Mouse (Mus musculus) kidney, postnatal 10 days (tissue): ENCODE results near the gene Neo1.
A peak's percentile ranks its signal among the peaks of the same experiment; 100 is the strongest.

ENCODE experiments used
- DNase-seq: peaks from one replicate; pipeline ENCODE4 v3.0.0; 2021; ENCODE audit warnings: mixed read lengths

The Neo1 gene

DNA sequence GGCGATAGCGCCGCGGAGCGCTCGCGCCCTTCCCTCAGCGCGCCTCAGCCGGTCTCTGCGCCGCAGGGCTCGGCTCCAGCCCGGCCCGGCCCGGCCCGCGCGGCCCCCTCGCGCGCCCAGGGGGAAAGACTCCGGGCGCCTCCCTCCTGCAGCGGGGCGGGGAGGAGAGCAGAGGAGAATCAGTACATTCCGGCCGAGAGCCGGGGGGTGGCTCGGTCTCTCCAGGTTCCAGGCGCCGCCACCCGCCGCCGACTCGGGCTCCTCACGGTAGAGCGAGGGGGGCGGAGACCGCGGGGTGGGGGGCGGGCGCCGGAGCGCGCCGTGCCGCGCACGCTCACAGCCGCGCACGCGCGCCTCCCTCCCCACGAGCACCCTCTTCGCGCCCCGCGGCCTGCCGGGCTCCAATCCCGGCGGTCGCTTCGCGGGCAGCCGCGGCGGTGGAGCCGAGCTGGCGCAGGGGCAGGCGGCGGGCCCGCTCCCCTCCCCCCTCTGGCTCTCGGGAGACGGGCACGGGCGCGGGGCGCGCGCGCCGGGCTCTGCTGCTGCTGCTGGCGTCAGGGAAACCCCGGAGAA lies at the start of gene Neo1:
Neo1 (minus strand) TSS at position 283 of the 573 bp plus-strand sequence.
- peak; percentile 94 for DNase-seq

DNA sequence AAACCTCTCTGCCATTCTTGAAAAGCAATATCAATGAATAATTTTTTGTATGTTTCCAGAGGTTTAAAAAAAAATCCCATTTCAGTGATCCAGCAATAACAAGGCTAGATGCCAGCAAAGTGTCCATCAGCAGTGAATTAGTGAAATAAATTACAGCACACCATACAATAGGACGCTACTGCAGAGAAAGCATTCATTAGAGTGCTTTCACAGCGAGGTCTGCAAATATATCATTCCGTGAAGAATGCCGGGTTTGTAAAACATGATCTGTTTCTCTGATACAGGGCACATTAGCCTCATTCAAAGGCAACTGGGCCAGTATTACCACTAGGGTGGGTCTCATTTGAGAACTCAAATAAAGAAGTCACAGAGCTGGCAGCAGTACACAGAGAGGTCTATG lies 39.4 kb upstream of the Neo1 start:
- DNase-seq, result no peak

DNA sequence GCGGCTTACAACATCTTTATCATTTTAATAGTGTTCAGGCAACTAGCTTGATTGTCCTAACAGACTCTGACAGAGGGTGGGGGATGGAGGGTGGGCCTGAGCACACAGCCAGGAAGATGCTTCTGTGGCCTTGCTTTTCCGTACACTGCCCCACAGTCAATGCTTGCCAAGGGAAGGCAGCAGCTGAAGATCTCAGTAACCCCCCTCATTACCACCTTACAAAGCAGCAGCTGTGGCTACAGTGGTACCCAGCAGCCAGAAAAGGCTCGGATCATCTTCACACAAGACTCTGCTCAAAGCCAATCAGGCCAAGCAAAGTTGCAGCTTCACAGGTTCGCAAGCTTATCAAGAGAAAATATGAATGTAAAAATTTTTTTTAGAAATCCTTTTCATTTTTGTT lies 37.6 kb upstream of the Neo1 start:
- DNase-seq, result no peak

DNA sequence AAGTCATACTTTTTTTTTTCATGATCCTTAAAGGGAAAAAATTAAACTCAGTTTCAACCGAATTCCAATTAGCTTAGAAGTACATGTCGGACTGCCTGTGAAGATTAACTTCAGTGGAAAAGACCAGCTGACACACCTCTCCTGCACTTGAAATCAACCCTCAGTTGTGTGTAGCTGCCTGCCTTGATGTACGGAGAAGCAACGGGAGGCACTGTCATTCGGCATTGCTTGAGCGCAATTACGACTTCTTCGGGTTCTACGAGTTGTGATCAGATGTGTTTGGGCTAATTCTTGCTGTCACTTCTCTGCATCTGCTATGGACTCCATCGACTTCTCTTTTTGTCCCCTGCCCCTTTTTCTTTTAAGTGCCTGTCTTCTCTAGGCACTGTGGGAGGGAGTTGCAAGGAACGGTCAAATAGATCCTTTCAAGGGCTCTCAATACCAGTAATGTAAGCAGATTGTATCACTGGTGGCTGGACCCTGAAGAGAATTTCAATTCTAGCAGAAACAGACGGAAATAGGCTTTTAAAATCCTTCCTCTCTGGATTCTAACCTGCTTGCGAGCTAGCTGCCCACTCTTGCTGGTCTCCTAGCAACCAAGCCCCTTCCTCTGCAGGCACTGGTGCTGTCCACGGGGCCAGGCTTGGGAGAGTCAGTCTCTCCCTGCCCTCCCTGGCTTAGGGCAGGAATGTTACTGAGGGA lies 36.0 kb upstream of the Neo1 start:
- DNase-seq, result no peak

DNA sequence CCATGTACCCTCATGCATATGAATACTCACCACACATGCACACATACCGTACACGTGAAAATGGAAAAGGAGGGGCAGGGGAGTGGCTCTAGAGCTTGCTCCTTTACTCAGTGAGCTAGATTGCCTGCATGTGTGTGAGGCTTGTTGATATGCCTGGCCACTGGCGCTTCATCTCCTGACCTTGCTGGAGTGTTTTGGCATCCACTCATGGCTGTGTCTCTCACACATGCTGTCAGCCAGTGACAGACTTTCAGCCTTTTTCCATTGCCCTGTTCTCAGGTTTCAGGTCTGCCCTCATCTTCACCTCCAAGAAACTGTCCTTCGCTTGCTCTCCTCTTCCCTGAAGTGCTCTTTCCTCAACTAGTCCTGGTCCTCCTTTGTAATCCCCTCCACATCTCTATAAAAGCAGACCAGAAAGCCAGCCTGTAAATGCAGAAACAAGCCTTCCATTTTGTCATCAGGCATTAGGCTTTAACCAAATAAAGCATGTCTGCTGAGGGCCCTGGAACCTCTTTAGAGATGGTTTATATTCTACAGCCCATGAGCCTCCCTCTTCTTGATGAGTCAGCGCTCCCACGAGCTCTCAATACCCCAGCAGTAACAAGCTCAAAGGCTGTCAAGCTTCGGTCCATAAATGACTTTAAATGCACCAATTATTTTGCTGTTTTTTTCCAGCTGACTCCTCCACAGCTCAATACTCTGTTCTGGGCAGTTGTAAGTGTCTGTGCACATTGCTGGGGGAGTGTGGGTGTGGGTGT lies 35.2 kb upstream of the Neo1 start:
- DNase-seq, result no peak

DNA sequence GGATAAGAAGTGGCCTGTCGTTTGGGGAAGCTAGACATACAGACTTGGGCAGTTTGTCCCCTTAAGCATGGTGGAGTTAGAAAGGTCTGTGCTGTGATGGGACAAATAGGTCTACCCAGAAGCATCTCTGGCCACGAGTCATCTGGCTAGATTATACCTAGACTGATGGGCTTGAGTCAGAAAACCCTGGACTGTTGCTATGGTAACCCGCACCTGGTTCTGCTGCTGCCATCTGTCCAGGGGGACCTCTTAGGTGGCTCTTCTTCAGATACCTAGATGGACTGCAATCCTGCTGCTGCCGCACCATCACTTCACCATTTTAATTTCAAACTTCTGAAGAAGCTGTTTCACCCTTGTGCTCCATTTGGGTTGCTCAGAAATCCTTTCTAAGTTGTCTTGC lies 34.0 kb upstream of the Neo1 start:
- DNase-seq, result no peak

DNA sequence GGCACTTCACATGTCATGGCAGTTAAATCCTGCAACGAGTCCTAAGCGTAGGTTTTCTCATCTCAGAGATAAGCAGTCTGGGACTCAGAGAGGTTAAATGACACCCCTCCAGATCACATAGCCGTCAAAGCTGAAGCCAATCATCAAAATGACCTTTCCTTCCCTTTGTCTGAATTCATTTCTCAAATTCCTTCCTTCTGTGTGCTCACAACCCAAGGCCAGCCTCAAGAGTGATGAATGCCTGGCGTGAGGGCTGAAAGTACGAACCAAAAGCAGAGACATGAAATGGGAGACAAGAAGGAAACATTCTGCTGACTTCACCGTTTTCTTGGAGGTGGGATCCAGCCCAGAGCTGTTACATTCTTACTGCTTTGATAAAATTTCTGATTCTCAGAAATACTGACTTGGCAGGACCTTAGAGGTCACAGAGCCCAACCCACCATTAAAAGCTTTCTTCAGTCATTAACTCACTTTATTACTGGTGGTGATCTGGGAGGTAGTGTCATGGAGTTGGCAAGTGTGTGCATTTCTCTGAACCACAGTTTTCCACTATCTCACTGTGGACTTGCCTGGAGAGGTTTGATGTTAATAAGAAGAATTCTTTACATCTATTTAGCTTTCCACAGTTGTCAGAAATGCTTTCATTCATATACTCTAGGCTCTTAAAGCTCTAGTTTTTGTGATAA lies 29.5 kb upstream of the Neo1 start:
- no peak for DNase-seq

DNA sequence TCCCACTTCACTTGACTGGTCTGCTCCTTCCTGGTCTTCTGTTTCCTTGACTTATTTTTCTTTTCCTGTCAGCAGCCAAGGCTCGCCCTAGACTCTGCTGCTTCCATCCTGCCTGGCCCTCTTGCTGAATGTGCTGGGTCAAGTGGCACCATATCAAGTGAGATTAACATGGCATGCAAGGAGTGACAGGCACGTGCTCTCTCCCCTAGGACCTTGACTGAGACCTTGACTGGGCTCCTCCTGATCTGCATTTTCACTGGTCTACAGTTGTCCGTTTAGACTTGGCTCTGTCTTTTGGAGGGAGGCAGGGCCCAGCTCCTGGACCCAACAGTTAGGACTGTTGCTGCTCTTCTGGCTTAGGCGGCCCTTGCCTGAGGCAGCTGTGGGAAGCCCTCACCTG lies 26.2 kb upstream of the Neo1 start:
- DNase-seq, result no peak

DNA sequence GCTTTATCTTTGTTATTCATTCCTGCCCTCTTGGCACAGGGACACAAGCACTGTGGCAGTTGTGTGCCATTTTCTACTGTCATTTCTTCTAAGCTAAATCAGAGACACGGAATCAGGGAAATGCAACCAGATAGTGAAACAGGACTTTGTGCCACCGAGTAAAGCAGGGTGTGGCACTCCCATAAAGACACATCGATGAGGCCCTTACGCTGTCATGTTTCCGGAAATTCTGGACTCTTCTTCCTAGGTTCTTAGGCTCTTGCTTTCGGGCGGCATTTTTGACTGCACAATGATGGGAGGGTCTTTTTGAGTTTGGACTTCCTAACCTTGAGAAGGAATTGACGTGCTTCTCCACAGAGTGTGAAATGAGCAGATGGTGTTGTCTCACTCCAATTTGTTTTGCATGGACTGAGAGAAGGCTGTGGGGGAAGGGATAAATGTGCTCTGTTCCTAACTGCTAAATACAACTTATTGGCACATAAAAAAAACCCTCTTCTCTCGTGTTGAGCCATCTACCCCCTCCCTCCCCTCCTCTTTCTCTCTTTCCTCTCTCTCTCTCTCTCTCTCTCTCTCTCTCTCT lies 23.9 kb upstream of the Neo1 start:
- DNase-seq, result no peak

DNA sequence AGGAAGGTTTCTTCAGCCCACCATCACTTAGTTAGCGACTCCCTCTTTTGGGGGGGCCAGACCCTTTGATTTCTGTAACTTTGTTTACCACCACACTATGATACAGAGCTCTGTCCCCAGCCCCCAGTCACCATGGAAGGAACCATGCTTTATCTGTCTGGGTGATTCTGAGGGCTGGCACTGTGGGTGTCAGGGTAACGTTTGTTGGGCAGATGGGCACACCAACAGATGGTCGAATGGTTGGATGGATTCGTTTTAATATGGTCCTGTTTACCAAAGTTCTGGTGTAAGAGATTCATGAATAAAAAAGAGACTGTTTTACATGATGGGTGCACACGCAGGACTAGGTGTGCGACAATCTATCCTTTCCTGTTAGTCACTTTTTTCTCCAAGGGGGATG lies 22.9 kb upstream of the Neo1 start:
- no peak for DNase-seq

DNA sequence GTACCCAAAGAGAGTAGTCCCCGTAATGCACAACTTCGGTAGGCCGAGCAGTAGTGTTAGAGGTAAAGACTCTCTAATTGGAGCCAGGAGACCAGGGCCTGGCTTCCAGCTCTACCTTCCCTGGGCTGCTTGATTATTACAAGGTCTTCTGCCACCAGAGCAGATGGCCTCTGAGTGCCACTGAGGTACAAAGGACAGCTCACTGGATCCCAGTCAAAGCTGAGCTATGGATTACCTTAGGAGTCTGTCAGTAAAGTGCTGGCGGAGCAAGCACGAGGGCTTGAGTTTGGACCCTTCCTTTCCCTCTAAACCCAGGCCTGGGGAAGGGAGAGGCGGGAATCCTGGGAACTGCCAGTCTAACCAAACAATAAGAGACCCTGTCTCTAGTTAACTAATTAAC lies 21.8 kb upstream of the Neo1 start:
- no peak for DNase-seq

DNA sequence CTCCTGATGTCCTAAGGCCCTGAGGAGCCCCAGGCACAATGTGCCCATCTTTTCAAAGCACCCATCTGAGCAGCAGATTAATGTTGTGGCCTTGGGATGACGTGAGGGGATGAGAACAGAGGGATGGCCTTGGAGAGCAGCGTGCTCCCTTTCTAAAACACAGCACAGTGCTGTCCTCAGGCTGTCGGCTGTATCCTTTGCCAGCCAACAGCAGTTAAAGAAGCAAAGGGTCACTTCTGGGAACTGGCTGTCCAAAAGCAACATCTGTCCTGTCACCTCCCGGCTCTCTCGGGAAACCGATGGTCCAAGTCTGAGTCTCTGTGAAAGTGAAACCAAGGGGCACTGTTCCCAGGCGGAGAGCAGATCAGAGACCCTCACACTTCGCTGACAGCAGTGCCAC lies 20.0 kb upstream of the Neo1 start:
- peak; percentile 13 for DNase-seq

DNA sequence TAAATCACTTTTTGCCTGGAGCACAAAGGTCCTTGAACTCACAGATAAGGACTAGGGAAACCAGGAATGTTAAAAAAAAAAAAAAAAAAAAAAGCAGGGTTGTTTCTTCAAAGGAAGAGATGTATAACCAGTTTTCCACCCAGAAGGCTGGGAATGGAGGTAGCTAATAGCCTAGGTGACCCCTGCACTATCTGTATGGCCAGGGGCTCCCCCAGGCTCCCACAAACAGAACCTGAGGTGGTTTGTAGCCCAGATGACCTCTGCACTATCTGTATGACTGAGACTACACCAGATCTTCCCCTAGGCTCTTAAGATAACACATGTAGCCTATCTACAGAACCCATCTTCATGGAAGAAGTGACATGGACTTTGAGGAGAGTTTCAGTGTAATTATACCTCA lies 5.6 kb upstream of the Neo1 start:
- DNase-seq, result no peak

DNA sequence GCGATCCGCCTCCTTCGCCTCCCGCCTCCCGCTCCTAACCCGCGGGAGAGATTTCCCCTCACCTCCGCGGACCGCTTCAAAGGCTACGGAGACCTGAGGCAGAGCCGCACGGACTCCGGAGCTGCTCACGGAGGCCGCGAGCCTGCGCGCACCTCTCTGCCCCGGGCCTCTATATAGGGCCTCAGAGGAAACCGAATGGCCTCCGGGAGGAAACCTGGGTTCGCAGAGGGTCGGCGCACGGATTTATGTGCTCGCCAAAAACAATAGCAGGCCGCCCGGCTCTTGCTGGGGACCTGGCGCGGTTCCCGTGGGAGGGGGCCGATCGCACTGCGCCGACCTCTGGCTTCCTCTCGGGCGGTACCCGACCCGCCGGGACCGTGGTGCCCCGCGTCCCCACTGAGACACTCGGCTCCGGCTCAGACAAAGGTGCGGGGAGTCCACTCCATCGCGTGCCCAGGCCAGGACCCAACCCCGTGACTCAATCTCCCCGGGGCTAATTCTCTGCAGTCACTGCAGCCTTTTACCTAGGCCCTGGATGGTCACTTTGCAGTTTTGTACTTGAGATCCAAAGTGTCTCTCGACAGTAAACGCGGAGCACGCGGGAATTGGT lies 596 bp upstream of the Neo1 start:
- DNase-seq, result peak; percentile 82

DNA sequence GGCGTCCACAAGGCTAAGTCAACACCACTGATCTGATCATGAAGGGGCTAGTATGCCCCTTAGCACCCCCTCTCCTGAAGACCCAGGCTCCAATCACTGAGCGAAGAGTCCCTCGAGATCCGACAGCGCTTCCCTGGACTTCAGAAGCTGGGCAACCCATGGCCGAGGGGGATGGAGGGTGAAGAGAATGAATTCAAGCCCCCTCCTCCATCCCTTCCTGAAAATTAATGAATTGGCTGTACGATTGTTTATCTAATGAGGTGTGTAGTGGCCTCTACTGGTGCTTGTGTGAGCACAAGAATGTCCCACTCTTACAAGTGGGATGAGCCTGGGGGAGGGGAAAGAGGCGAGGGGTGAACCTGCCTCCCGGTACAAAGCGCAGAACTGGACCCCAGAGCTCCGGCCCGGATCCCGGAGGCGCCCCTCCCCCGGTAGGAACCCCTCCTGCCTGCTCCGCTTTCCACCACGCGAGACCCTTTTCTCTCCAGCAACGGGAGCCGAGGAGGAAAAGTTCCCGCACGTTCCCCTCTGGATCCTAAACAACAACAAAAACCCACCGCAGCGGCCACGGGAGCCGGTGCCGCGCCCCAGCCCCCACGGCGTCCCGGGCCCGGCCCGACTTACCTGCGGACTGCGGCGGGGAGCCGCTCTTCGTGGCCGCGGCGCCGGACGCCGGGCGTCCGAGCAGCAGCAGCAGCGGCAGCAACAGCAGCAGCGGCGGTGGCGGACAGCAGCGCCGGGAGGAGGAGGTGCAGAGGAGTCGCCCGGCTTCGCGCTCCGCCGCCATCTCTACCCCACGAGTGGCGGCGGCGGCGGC lies 691 bp downstream of the Neo1 start:
- peak; percentile 71 for DNase-seq

DNA sequence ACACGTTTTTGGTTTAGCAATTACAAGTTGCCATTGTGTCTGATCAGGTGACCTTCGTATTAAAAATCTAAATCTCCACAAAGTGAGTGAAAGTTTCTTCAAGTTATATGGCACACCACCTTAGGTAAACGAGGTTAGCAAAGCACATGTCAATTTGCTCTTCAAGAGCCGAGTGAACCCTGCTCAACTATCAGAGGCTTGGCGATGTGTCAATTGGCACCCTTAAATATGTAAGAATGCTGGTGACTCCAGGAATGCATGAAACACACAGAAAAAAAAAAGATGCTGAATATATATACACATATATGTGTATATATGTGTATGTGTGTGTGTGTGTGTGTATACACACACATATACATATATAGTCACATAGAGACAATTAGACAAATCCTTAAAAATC lies 1.4 kb downstream of the Neo1 start:
- no peak for DNase-seq

DNA sequence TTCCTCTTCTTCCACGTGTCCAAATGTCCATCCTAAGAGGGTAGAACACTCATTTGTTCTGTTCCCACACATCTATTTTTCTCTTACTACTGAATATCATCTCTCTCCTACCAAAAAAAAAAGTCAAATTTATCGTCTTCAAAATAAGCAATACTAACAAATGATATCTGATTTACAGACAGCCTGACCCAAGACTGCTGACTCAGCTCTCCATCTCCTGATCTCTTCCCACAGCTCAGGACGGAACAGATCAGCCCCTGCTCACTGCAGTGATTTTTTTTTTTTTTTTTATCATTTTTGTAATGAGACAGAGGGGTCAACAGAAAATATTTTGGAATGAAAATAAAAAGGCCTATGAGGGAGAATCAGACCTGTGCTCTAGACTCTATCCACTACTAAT lies 2.7 kb downstream of the Neo1 start:
- no peak for DNase-seq

DNA sequence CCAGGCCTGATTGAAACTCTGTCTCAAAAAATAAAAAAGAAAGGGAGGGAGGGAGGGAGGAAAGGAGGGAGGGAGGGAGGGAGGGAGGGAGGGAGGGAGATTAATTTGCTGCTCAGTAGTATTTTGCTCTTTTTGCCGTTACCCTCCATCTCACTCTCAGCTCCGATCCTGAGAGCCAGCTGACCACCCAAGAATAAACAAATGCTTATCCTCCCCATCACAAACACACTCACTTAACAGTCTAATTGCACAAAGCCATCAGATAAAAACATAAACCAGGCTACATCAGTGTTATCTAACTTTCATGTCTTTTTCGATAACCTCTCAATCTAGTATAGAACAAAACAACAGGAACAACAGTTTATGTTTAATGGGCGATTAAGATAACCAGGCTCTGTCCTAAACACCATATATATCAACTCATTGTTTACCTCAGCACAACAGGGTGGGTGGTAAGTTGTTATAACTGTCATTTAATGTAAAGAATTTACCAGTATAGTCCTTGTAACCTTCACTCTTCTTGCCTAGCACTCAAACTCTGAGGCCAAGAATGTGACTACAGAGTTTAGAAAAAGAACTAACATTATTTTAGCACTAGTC lies 11.9 kb downstream of the Neo1 start:
- DNase-seq, result no peak

DNA sequence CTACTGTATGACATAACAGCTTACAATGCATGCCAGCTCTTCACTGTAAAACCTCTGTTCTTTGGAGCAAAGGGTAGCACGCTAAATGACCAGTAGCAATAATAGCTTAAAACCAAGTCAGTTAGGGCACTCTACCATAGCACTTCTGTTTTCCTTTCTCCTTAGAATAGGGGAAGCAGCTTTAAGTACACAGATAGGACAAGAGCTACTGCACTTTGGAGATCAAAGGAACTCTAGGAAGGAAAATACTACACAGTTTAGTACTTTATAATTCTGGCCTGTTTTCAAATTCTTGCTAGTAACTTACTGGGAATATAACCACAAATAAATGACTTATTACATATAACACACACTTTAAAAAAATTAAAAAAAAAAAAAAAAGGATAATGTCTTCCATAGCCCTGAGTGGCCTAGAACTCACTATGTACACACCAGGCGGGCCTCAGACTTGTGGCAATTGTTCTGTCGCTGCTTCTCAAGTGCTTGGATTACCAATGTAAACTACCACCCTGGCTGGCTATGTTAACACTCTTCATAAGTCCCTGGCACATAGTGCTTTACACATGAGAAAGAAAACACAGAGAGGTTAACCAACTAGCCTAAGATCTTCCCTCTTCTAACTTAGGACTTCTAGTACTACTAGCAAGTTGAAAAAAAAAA lies 20.1 kb downstream of the Neo1 start:
- no peak for DNase-seq

DNA sequence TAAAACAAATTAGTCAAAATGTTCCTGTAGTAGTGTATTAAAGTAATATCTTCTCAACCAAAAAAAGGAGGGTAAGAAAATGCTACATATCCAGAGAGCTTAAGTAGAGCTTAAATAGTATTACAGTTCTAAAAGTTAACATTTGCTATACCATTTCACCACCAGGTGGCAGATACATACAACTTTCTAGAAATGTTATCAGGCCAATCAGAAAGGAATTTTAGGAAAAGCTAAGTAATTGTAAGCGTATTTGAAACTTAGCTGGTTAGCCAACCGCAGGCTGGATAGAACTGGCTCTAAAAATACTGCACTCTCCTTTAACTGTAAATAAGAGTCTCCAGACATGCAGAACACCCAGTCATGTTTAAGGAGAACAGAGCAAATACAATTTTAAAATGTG lies 22.9 kb downstream of the Neo1 start:
- peak; percentile 21 for DNase-seq
